Mouse (Mus musculus): ENCODE results near the gene Gm20388. TPM values are rescaled to one million over a fixed set of nuclear protein-coding genes. Genes with fewer than 3 reads are reported as not detected.
"Not testable (repeated sequence)": the region's sequence is repeated elsewhere in the genome, so short reads cannot be mapped to it uniquely, and the experiment has no call there.

Gene Gm20388
- total RNA-seq, 2 experiments from 2014 or later = 2.2 to 7.6 TPM

DNA sequence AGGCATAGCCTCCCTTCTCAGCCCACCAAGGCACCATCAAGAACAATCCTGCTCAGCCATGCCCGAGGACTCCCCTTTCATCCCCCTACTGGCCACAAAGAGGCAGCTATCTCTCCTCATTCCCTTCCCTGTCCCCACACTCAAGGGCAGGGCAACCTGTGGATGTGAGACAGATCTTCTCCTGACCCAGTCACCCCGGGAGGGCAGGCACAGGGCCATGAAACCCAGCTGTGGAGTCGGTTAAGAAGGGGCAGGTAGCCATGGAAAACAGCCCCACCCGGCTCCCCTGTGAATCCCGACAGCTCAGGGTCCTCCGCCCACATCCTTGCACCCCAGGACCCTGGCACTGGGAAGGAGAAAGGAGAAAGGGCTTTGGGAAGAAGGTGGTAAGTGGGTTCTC is 1526.9 kb downstream of the Gm20388 start:
- no peak for DNase-seq (ENCODE audit: low spot score in 2 of 2)
- no peak overlapping the region for H3K4me3 ChIP-seq
- no peak overlapping the region for H3K27ac ChIP-seq
- TF ChIP-seq CTCF (conservative IDR thresholded peaks at IDR 0.05) = no peak

DNA sequence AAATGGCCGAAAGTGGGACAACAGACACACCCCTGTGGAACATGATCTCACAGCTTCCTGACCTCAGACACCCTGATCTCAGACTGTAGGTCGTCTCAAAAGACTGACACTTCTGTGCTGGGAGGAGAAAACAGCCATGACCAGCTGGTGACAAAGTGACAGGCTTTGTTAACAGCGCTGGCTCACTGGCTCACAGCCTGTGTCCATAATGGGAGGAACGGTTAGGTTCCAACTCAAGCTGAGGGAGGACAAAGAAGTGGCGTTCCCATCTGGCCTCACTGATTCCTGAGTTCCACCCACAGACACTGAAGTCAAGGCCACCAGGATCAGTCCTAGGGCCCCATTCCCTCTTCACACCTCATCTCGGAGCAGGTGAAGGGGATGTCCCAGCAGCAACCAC is 1527.5 kb downstream of the Gm20388 start:
- TF ChIP-seq CTCF (conservative IDR thresholded peaks at IDR 0.05) = no peak
- Histone ChIP-seq H3K27ac (no peak overlapping the region), H3K4me3 (no peak overlapping the region)
- no peak for DNase-seq (ENCODE audit: low spot score in 2 of 2)

DNA sequence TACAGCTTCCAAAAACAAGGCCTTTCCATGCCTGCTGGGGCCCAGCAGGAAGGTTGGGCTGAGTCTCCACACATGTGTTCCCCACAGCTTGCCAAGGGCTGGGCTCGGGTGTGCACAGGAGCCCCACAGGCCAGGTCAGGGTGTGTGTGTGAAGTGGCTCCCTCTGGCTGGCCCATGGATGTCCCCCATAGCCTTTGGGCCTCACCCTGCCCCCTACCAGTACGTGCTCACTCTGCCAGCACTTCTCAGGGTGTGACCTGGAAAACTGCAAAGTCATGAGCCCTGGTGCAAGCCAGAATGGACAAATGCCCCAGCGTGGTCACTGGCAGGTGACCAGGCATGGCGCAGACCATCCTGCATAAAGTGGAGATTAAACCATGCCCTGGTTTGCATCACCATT is 1528.7 kb downstream of the Gm20388 start:
- no peak for TF ChIP-seq CTCF (conservative IDR thresholded peaks at IDR 0.05)
- no peak for DNase-seq (ENCODE audit: low spot score in 2 of 2)
- Histone ChIP-seq H3K4me3 (no peak overlapping the region), H3K27ac (no peak overlapping the region)

DNA sequence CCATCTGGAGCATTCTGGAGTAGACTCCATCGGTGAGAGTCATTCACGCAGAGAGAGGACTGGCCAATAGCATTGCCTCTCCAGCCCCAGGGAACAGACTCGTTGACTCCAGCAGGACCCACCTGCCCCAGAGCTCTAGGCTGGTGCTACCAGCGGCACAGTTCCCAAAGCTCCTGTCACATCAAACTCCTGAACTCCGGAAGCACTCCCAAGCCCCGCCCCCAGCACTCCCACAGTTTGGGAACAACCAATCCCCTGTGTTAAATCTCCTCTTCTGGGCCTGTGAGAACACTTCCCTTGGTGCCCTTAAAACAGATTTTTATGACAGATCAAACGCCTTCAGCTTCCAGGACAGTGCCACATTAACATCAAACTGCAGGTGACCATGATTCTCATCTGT is 1532.7 kb downstream of the Gm20388 start:
- Histone ChIP-seq H3K4me3 (no peak overlapping the region), H3K27ac (no peak overlapping the region)
- DNase-seq (ENCODE audit: low spot score in 2 of 2) = no peak
- no peak for TF ChIP-seq CTCF (conservative IDR thresholded peaks at IDR 0.05)

DNA sequence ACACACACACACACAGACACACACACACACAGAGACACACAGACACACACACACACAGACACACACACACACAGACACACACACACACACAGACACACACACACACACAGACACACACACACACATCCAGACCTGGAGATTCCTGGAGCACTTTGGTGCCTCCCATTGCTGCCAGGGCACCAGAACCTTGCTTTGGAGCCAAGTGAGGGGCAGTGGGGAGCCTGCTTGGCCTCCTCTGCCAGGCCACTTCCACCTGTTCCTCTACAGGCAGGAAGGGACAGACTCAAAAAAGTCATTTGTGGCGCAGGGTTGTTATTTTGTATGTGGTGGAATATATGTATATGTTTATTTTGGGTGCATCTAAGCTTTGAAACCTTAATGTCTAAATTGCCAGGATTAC is 1533.9 kb downstream of the Gm20388 start:
- H3K4me3 ChIP-seq; DNase-seq (ENCODE audit: low spot score in 2 of 2); H3K27ac ChIP-seq: not testable (repeated sequence)

GRCm38 (mm10) chr8:121445027-121445471 is 1534.4 kb downstream of the Gm20388 start:
- Histone ChIP-seq H3K27ac (no peak overlapping the region), H3K4me3 (no peak overlapping the region)
- peak in 1 of 2 experiments; percentile 50 for DNase-seq (ENCODE audit: low spot score in 2 of 2)
- no peak for TF ChIP-seq CTCF (conservative IDR thresholded peaks at IDR 0.05)

- TF ChIP-seq CTCF (conservative IDR thresholded peaks at IDR 0.05) = no peak
- no peak for DNase-seq (ENCODE audit: low spot score in 2 of 2)
- no peak overlapping the region for H3K4me3 ChIP-seq
- H3K27ac ChIP-seq = no peak overlapping the region
Measured at GRCm38 (mm10) chr8:121446133-121446532, 1535.5 kb downstream of the Gm20388 start.

GRCm38 (mm10) chr8:121446862-121447261 is 1536.2 kb downstream of the Gm20388 start:
- no peak overlapping the region for H3K27ac ChIP-seq
- no peak for DNase-seq (ENCODE audit: low spot score in 2 of 2)
- no peak overlapping the region for H3K4me3 ChIP-seq
- TF ChIP-seq CTCF (conservative IDR thresholded peaks at IDR 0.05) = no peak

- DNase-seq (ENCODE audit: low spot score in 2 of 2) = no peak
- TF ChIP-seq CTCF (conservative IDR thresholded peaks at IDR 0.05) = no peak
- Histone ChIP-seq H3K27ac (no peak overlapping the region), H3K4me3 (no peak overlapping the region)
Measured at GRCm38 (mm10) chr8:121450211-121450610, 1539.6 kb downstream of the Gm20388 start.

GRCm38 (mm10) chr8:121451404-121452076 is 1540.9 kb downstream of the Gm20388 start:
- no peak for TF ChIP-seq CTCF (conservative IDR thresholded peaks at IDR 0.05)
- Histone ChIP-seq H3K27ac (no peak overlapping the region), H3K4me3 (no peak overlapping the region)
- no peak for DNase-seq (ENCODE audit: low spot score in 2 of 2)

- Histone ChIP-seq H3K4me3 (no peak overlapping the region), H3K27ac (no peak overlapping the region)
- no peak for DNase-seq (ENCODE audit: low spot score in 2 of 2)
- no peak for TF ChIP-seq CTCF (conservative IDR thresholded peaks at IDR 0.05)
Measured at GRCm38 (mm10) chr8:121454737-121455136, 1544.1 kb downstream of the Gm20388 start.

DNA sequence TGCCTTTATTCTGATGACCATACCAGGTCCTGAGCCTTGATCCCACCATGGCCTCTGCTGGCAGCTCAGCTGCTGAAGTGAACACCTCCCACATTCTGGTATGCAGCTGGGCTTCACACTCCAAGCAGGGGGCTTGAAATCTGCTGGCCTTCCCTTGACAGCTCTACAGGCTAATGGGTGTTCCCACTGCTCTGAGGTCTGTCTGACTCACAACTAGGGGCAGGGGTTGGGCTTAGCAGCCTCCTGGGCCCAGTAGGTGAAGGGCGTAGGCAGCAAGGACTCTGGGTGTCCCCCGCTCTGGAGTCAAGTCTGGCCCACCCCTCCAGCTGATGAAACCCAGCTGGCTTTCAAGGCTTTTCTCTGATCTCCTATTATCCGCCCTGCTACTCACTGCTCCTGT is 1550.6 kb downstream of the Gm20388 start:
- no peak overlapping the region for H3K4me3 ChIP-seq
- DNase-seq (ENCODE audit: low spot score in 2 of 2) = no peak
- no peak for TF ChIP-seq CTCF (conservative IDR thresholded peaks at IDR 0.05)
- no peak overlapping the region for H3K27ac ChIP-seq

GRCm38 (mm10) chr8:121462092-121462491 is 1551.5 kb downstream of the Gm20388 start:
- H3K4me3 ChIP-seq = no peak overlapping the region
- TF ChIP-seq CTCF (conservative IDR thresholded peaks at IDR 0.05) = no peak
- no peak overlapping the region for H3K27ac ChIP-seq
- DNase-seq (ENCODE audit: low spot score in 2 of 2) = no peak
